Mouse (Mus musculus): ENCODE results near the gene Rfpl4. TPM values are rescaled to one million over a fixed set of nuclear protein-coding genes. Genes with fewer than 3 reads are reported as not detected.
"Not testable (repeated sequence)": the region's sequence is repeated elsewhere in the genome, so short reads cannot be mapped to it uniquely, and the experiment has no call there.

The Rfpl4 gene
- polyA plus RNA-seq (2014; fragmentation: Nextera tagmentation; extraction: Ambion mirVana), result not detected in 2 replicates

- H3K27ac ChIP-seq (replicated peaks; ENCODE audit: low read depth, low read length), result no peak within 1 kb of the TSS
- DNase-seq, result no peak
- H3K4me3 ChIP-seq (replicated peaks; ENCODE audit: low read depth, low read length), result no peak within 1 kb of the TSS
- no peaks in the 10 kb centered on the region for H3K9me3 ChIP-seq (ENCODE audit: control insufficient read depth, low read length)
- no peaks in the 10 kb centered on the region for H3K27me3 ChIP-seq (ENCODE audit: control insufficient read depth, insufficient read depth, low read length)
- H3K9ac ChIP-seq (replicated peaks; ENCODE audit: low read length), result no peak within 1 kb of the TSS
- no peak within 1 kb of the TSS for H3K4me2 ChIP-seq (ENCODE audit: low read length)
- WGBS, result 82% methylated on average over 3 of the region's 3 CpGs
- no peaks in the 10 kb centered on the region for H3K36me3 ChIP-seq (ENCODE audit: control insufficient read depth, insufficient read depth, low read length)
- no peaks in the 10 kb centered on the region for H3K4me1 ChIP-seq (ENCODE audit: control insufficient read depth, insufficient read depth, low read length)
- no peak for ATAC-seq (ENCODE audit: low FRiP score, low TSS enrichment)
Measured at GRCm38 (mm10) chr7:5116850-5117249, at the start of gene Rfpl4. Gene Rfpl4, minus strand, starts transcription at chr7:5116950.

GRCm38 (mm10) chr7:5149570-5149969, 32.8 kb upstream of the Rfpl4 start, which contains the start of gene Vmn1r55:
Gene Vmn1r55, minus strand, starts transcription at chr7:5149670.
- ATAC-seq (ENCODE audit: low FRiP score, low TSS enrichment); H3K9ac ChIP-seq (replicated peaks; ENCODE audit: low read length); H3K4me2 ChIP-seq (ENCODE audit: low read length); H3K9me3 ChIP-seq (ENCODE audit: control insufficient read depth, low read length); H3K36me3 ChIP-seq (ENCODE audit: control insufficient read depth, insufficient read depth, low read length); DNase-seq; H3K27me3 ChIP-seq (ENCODE audit: control insufficient read depth, insufficient read depth, low read length); H3K4me1 ChIP-seq (ENCODE audit: control insufficient read depth, insufficient read depth, low read length); H3K4me3 ChIP-seq (replicated peaks; ENCODE audit: low read depth, low read length); H3K27ac ChIP-seq (replicated peaks; ENCODE audit: low read depth, low read length): not testable (repeated sequence)

GRCm38 (mm10) chr7:5125549-5126406, 9.0 kb upstream of the Rfpl4 start, which contains the start of gene Rasl2-9:
Gene Rasl2-9, minus strand, starts transcription at chr7:5125950.
- H3K4me1 ChIP-seq (ENCODE audit: control insufficient read depth, insufficient read depth, low read length), result no peaks in the 10 kb centered on the region
- 19% methylated on average over 42 of the region's 42 CpGs for WGBS
- DNase-seq, result peak; percentile 82

GRCm38 (mm10) chr7:5125078-5125477, 8.3 kb upstream of the Rfpl4 start:
- H3K27me3 ChIP-seq (ENCODE audit: control insufficient read depth, insufficient read depth, low read length), result no peaks in the 10 kb centered on the region
- WGBS, result 88% methylated on average over 8 of the region's 8 CpGs
- H3K4me3 ChIP-seq (replicated peaks; ENCODE audit: low read depth, low read length), result no peak overlapping the region; the same call in 1 of the 2 replicates
- no peak overlapping the region for H3K4me2 ChIP-seq (ENCODE audit: low read length)
- H3K9ac ChIP-seq (replicated peaks; ENCODE audit: low read length), result no peak overlapping the region
- no peak for DNase-seq
- H3K4me1 ChIP-seq (ENCODE audit: control insufficient read depth, insufficient read depth, low read length), result no peaks in the 10 kb centered on the region
- H3K9me3 ChIP-seq (ENCODE audit: control insufficient read depth, low read length), result no peaks in the 10 kb centered on the region
- ATAC-seq (ENCODE audit: low FRiP score, low TSS enrichment), result no peak
- H3K27ac ChIP-seq (replicated peaks; ENCODE audit: low read depth, low read length), result no peak overlapping the region
- H3K36me3 ChIP-seq (ENCODE audit: control insufficient read depth, insufficient read depth, low read length), result no peaks in the 10 kb centered on the region

More at GRCm38 (mm10) chr7:5125549-5126406, 9.0 kb upstream of the Rfpl4 start, which contains the start of gene Rasl2-9:
- ATAC-seq (ENCODE audit: low FRiP score, low TSS enrichment), result peak; percentile 63; the same call in 1 of the 2 replicates
- H3K9me3 ChIP-seq (ENCODE audit: control insufficient read depth, low read length), result no peaks in the 10 kb centered on the region
- no peak within 1 kb of the TSS for H3K27ac ChIP-seq (replicated peaks; ENCODE audit: low read depth, low read length)
- H3K4me3 ChIP-seq (replicated peaks; ENCODE audit: low read depth, low read length), result peak within 1 kb of the TSS; percentile 30
- peak within 1 kb of the TSS; percentile 23 for H3K9ac ChIP-seq (replicated peaks; ENCODE audit: low read length)
- H3K36me3 ChIP-seq (ENCODE audit: control insufficient read depth, insufficient read depth, low read length), result no peaks in the 10 kb centered on the region
- H3K27me3 ChIP-seq (ENCODE audit: control insufficient read depth, insufficient read depth, low read length), result no peaks in the 10 kb centered on the region
- H3K4me2 ChIP-seq (ENCODE audit: low read length), result peak within 1 kb of the TSS; percentile 59

- Histone ChIP-seq H3K9me3 (ENCODE audit: control insufficient read depth, low read length) (no peaks in the 10 kb centered on the region), H3K9ac (replicated peaks; ENCODE audit: low read length) (no peak overlapping the region), H3K27me3 (ENCODE audit: control insufficient read depth, insufficient read depth, low read length) (no peaks in the 10 kb centered on the region), H3K4me3 (replicated peaks; ENCODE audit: low read depth, low read length) (no peak overlapping the region), H3K4me1 (ENCODE audit: control insufficient read depth, insufficient read depth, low read length) (no peaks in the 10 kb centered on the region), H3K36me3 (ENCODE audit: control insufficient read depth, insufficient read depth, low read length) (no peaks in the 10 kb centered on the region), H3K27ac (replicated peaks; ENCODE audit: low read depth, low read length) (no peak overlapping the region), H3K4me2 (ENCODE audit: low read length) (no peak overlapping the region)
- 60% methylated on average over 3 of the region's 3 CpGs for WGBS
- no peak for DNase-seq
- ATAC-seq (ENCODE audit: low FRiP score, low TSS enrichment), result no peak
Measured at GRCm38 (mm10) chr7:5112701-5113100, 4.0 kb downstream of the Rfpl4 start.

- no peak overlapping the region for H3K4me3 ChIP-seq (replicated peaks; ENCODE audit: low read depth, low read length)
- H3K4me2 ChIP-seq (ENCODE audit: low read length), result no peak overlapping the region
- DNase-seq (no peak), ATAC-seq (ENCODE audit: low FRiP score, low TSS enrichment) (no peak)
- H3K27me3 ChIP-seq (ENCODE audit: control insufficient read depth, insufficient read depth, low read length), result no peaks in the 10 kb centered on the region
- no peaks in the 10 kb centered on the region for H3K4me1 ChIP-seq (ENCODE audit: control insufficient read depth, insufficient read depth, low read length)
- H3K9ac ChIP-seq (replicated peaks; ENCODE audit: low read length), result no peak overlapping the region
- WGBS, result 78% methylated on average over 8 of the region's 8 CpGs
- H3K27ac ChIP-seq (replicated peaks; ENCODE audit: low read depth, low read length), result no peak overlapping the region
- H3K36me3 ChIP-seq (ENCODE audit: control insufficient read depth, insufficient read depth, low read length), result no peaks in the 10 kb centered on the region
- H3K9me3 ChIP-seq (ENCODE audit: control insufficient read depth, low read length), result no peaks in the 10 kb centered on the region
Measured at GRCm38 (mm10) chr7:5109301-5109700, 7.4 kb downstream of the Rfpl4 start.

- Histone ChIP-seq H3K4me3 (replicated peaks; ENCODE audit: low read depth, low read length) (no peak overlapping the region), H3K4me2 (ENCODE audit: low read length) (no peak overlapping the region), H3K9ac (replicated peaks; ENCODE audit: low read length) (no peak overlapping the region), H3K27me3 (ENCODE audit: control insufficient read depth, insufficient read depth, low read length) (no peaks in the 10 kb centered on the region), H3K27ac (replicated peaks; ENCODE audit: low read depth, low read length) (no peak overlapping the region), H3K4me1 (ENCODE audit: control insufficient read depth, insufficient read depth, low read length) (no peaks in the 10 kb centered on the region), H3K9me3 (ENCODE audit: control insufficient read depth, low read length) (no peaks in the 10 kb centered on the region), H3K36me3 (ENCODE audit: control insufficient read depth, insufficient read depth, low read length) (no peaks in the 10 kb centered on the region)
- DNase-seq, result no peak
- WGBS, result 81% methylated on average over 4 of the region's 4 CpGs
- ATAC-seq (ENCODE audit: low FRiP score, low TSS enrichment), result no peak
Measured at GRCm38 (mm10) chr7:5108272-5108671, 8.5 kb downstream of the Rfpl4 start.

- DNase-seq, result no peak
Measured at GRCm38 (mm10) chr7:5102564-5102963, 14.2 kb downstream of the Rfpl4 start.

More at GRCm38 (mm10) chr7:5102564-5102963, 14.2 kb downstream of the Rfpl4 start:
- Histone ChIP-seq H3K4me1 (ENCODE audit: control insufficient read depth, insufficient read depth, low read length) (no peaks in the 10 kb centered on the region), H3K27me3 (ENCODE audit: control insufficient read depth, insufficient read depth, low read length) (no peaks in the 10 kb centered on the region), H3K36me3 (ENCODE audit: control insufficient read depth, insufficient read depth, low read length) (peaks cover 18% of the 10 kb centered on the region), H3K9me3 (ENCODE audit: control insufficient read depth, low read length) (no peaks in the 10 kb centered on the region), H3K4me2 (ENCODE audit: low read length) (no peak overlapping the region), H3K4me3 (replicated peaks; ENCODE audit: low read depth, low read length) (no peak overlapping the region), H3K9ac (replicated peaks; ENCODE audit: low read length) (no peak overlapping the region), H3K27ac (replicated peaks; ENCODE audit: low read depth, low read length) (no peak overlapping the region)
- 88% methylated on average over 2 of the region's 2 CpGs for WGBS
- no peak for ATAC-seq (ENCODE audit: low FRiP score, low TSS enrichment)

Data from midbrain, embryonic 14.5 days (tissue).